Mouse (Mus musculus): ENCODE measurements at regions not wholly inside any gene's neighbourhood (a gene's known extent, or its start where the extent isn't known, plus 50 kb on each side); places are given as distances from the start of the nearest gene placed in this dataset.

- intact Hi-C loops (cut with DNase I) = no loop called here
- H3K4me3 ChIP-seq = no peak overlapping the region
- no peak overlapping the region for H3K27ac ChIP-seq
- TF ChIP-seq CTCF (IDR thresholded peaks at IDR 0.05) = no peak
- no peak for DNase-seq (ENCODE audit: extremely low spot score in 1 of 2, low spot score in 2 of 2)
Observed at GRCm38 (mm10) chr14:110276192-110276591, 478.8 kb downstream of the Slitrk6 start.

- DNase-seq (ENCODE audit: extremely low spot score in 1 of 2, low spot score in 2 of 2) = no peak
- intact Hi-C loops (cut with DNase I) = no loop called here
- TF ChIP-seq CTCF (IDR thresholded peaks at IDR 0.05) = no peak
- H3K4me3 ChIP-seq = no peak overlapping the region
- H3K27ac ChIP-seq = no peak overlapping the region
Observed at GRCm38 (mm10) chr14:110271270-110271669, 483.7 kb downstream of the Slitrk6 start.

GRCm38 (mm10) chr14:110244466-110244865 is 510.5 kb downstream of the Slitrk6 start:
- Histone ChIP-seq H3K27ac (no peak overlapping the region), H3K4me3 (no peak overlapping the region)
- no peak for TF ChIP-seq CTCF (IDR thresholded peaks at IDR 0.05)
- intact Hi-C loops (cut with DNase I) = no loop called here
- no peak for DNase-seq (ENCODE audit: extremely low spot score in 1 of 2, low spot score in 2 of 2)

- no peak for TF ChIP-seq CTCF (IDR thresholded peaks at IDR 0.05)
- intact Hi-C loops (cut with DNase I) = no loop called here
- Histone ChIP-seq H3K27ac (no peak overlapping the region), H3K4me3 (no peak overlapping the region)
- DNase-seq (ENCODE audit: extremely low spot score in 1 of 2, low spot score in 2 of 2) = no peak
Observed at GRCm38 (mm10) chr14:110243549-110243948, 511.4 kb downstream of the Slitrk6 start.

GRCm38 (mm10) chr14:110238800-110239199 is 516.1 kb downstream of the Slitrk6 start:
- no peak for DNase-seq (ENCODE audit: extremely low spot score in 1 of 2, low spot score in 2 of 2)
- intact Hi-C loops (cut with DNase I) = no loop called here
- no peak for TF ChIP-seq CTCF (IDR thresholded peaks at IDR 0.05)
- H3K27ac ChIP-seq = no peak overlapping the region
- no peak overlapping the region for H3K4me3 ChIP-seq

GRCm38 (mm10) chr14:110224678-110225446 is 530.1 kb downstream of the Slitrk6 start:
- Histone ChIP-seq H3K27ac (no peak overlapping the region), H3K4me3 (no peak overlapping the region)
- TF ChIP-seq CTCF (IDR thresholded peaks at IDR 0.05) = no peak
- intact Hi-C loops (cut with DNase I) = no loop called here
- DNase-seq (ENCODE audit: extremely low spot score in 1 of 2, low spot score in 2 of 2) = no peak

- intact Hi-C loops (cut with DNase I) = no loop called here
- H3K4me3 ChIP-seq = no peak overlapping the region
- no peak for TF ChIP-seq CTCF (IDR thresholded peaks at IDR 0.05)
- DNase-seq (ENCODE audit: extremely low spot score in 1 of 2, low spot score in 2 of 2) = no peak
- no peak overlapping the region for H3K27ac ChIP-seq
Observed at GRCm38 (mm10) chr14:110190987-110191607, 563.9 kb downstream of the Slitrk6 start.

- no peak overlapping the region for H3K27ac ChIP-seq
- intact Hi-C loops (cut with DNase I) = no loop called here
- TF ChIP-seq CTCF (IDR thresholded peaks at IDR 0.05) = no peak
- no peak overlapping the region for H3K4me3 ChIP-seq
- no peak for DNase-seq (ENCODE audit: extremely low spot score in 1 of 2, low spot score in 2 of 2)
Observed at GRCm38 (mm10) chr14:110190471-110190870, 564.5 kb downstream of the Slitrk6 start.

- H3K27ac ChIP-seq = no peak overlapping the region
- no peak overlapping the region for H3K4me3 ChIP-seq
- no peak for TF ChIP-seq CTCF (IDR thresholded peaks at IDR 0.05)
- intact Hi-C loops (cut with DNase I) = no loop called here
- DNase-seq (ENCODE audit: extremely low spot score in 1 of 2, low spot score in 2 of 2) = no peak
Observed at GRCm38 (mm10) chr14:110179166-110179565, 575.8 kb downstream of the Slitrk6 start.

- no peak for TF ChIP-seq CTCF (IDR thresholded peaks at IDR 0.05)
- Histone ChIP-seq H3K4me3 (no peak overlapping the region), H3K27ac (no peak overlapping the region)
- DNase-seq (ENCODE audit: extremely low spot score in 1 of 2, low spot score in 2 of 2) = no peak
- intact Hi-C loops (cut with DNase I) = no loop called here
Observed at GRCm38 (mm10) chr14:110171162-110172117, 583.5 kb downstream of the Slitrk6 start.

GRCm38 (mm10) chr14:110168632-110169031 is 586.3 kb downstream of the Slitrk6 start:
- intact Hi-C loops (cut with DNase I) = no loop called here
- H3K4me3 ChIP-seq = no peak overlapping the region
- DNase-seq (ENCODE audit: extremely low spot score in 1 of 2, low spot score in 2 of 2) = no peak
- TF ChIP-seq CTCF (IDR thresholded peaks at IDR 0.05) = no peak
- H3K27ac ChIP-seq = no peak overlapping the region

- Histone ChIP-seq H3K4me3 (no peak overlapping the region), H3K27ac (no peak overlapping the region)
- intact Hi-C loops (cut with DNase I) = no loop called here
- DNase-seq (ENCODE audit: extremely low spot score in 1 of 2, low spot score in 2 of 2) = peak in 1 of 2 experiments; percentile 9
- TF ChIP-seq CTCF (IDR thresholded peaks at IDR 0.05) = no peak
Observed at GRCm38 (mm10) chr14:110128265-110128664, 626.7 kb downstream of the Slitrk6 start.
